Mouse (Mus musculus) gastrocnemius, postnatal 10 days (tissue): Measurements from ENCODE around the gene Bcap31. TPM values are rescaled to one million over a fixed set of nuclear protein-coding genes. Genes with fewer than 3 reads are reported as not detected.

Source experiments
- DNase-seq: peaks from one replicate; pipeline ENCODE4 v3.0.0; 2021; ENCODE audit warnings: mixed read lengths
- total RNA-seq, 2 experiments: library from RNA; stranded (reverse); gene quantifications; 2 replicates each; pipeline ENCODE4 v1.2.3; 2021

Bcap31 gene
- total RNA-seq, 2 experiments from 2014 or later, result 75.2 to 80.4 TPM

DNA sequence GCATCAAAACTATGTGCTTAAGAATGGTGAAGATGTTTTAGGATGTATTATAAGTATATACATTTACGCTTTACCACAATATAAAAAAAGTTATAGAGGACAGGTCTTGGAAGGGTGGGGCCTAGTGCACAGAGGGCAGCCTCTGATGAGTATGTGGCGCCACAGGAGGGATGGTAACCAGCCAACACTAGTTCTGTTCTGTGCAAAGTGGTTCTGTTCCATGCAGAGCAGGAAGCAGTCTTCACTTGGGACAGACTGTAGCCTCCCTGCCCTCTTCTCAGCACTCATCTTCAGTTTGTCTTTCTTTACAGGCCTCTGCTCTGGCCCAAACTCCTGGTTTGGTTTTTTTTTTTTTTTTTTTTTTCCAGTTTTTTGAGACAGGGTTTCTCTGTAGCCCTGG lies 31.8 kb downstream of the Bcap31 start:
- DNase-seq, result no peak

DNA sequence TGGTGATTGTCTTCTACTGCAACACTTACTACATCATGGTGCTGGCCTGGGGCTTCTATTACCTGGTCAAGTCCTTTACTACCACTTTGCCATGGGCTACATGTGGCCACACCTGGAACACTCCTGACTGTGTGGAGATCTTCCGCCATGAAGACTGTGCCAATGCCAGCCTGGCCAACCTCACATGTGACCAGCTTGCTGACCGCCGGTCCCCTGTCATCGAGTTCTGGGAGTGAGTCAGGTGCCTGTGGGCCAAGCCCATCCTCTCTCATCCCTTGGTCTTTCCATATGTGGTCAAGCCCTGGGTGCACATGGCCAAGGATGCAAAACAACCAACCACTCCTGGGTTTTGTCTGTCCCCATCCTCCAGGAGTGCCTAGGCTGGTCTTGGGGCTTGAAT lies 39.3 kb downstream of the Bcap31 start:
- no peak for DNase-seq

DNA sequence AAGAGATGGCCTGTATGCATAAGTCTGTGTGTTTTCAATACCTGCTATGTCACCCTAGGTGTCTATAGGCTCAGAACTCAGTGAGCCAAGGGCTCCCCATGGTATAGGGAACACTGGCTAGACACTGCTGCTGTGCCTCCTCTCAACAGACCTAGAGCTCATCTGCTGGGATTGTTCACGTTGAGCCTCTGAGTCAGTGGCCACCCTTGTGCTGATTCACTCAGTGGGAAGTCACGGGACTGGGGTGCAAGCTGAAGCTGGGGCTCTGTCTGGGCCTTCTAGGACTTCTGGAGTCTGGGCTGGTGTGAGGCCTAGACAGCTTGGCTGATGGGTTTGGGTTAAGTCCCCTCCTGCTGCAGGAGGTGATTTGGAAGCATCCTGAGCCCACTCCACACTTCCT lies 40.7 kb downstream of the Bcap31 start:
- no peak for DNase-seq

DNA sequence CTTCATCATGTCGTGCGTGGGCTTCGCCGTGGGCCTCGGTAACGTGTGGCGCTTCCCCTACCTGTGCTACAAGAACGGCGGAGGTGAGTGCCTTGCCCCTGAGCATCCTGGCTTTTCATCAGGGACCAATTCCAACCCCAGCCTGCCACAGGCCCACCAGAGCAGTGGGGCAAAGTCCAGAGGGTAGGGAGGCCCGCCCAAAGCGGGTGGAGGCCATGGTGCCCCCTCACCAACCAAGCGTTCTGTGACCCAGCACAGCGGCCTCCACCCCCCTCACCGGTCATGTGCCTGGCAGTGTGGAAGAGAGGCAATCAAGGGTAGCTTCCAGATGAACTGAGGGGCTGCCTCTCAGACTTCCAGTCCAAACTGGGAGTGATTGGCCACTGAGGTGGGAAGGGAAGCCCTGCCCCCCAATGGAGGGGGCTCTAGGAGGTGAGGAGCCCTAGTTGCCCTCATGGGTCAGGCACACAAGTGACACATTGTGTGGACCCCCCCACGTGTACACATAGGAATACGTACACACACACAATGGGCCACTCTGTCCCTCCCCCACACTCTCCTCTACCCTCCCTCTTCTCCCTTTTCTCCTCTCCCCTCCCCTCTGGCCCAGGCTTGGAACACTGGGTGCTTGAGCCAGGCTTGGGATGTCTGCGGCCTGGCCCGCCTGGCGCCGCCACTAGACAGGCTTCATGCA lies 41.9 kb downstream of the Bcap31 start:
- peak; percentile 28 for DNase-seq

DNA sequence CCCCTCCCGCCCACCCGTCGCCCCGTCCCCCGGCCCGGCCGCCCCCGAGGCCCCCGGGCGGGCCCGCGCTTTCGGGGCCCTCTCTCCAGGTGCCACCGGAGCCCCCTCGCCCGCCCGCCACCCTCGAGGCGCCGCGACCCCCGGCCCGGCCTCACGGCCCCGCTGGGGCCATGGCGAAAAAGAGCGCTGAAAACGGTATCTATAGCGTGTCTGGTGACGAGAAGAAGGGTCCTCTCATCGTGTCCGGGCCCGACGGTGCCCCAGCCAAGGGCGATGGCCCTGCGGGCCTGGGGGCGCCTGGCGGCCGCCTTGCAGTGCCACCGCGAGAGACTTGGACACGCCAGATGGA lies 42.4 kb downstream of the Bcap31 start:
- DNase-seq, result no peak

DNA sequence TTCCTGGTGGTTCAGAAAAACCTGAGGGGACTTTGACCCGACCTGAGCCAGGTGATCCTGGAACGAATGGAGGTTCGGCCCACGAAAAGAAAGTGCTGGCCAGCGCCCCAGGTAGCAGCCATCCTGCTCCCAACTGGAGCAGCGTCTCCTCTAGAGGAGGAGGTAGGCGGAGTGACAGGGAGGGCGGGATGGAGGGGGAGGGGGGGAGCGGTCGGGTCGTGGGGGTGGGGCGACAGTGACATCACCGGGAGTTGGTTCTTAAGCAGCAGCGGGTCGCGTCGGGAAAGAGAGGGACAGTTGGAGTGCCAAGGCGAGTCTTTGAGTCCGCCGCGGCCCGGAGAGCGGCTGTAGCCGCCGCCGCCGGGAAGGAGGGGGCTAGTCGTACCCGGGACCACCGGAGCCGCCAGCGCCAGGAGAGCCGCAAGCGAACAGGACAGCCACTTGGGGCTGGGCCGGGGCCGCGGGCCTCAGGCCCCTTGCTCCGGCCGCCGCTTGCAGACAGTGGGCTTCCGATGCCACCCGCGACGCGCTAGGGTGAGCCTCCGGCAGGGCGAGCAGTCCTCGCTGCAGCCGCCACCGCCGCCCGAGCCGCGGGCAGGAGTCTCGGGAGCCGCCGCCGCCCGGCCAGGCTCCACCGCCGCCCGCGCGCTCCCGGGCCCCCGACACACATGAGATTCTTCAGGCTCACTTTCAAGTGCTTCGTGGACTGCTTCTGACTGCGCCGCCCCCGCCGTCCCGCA lies 42.9 kb downstream of the Bcap31 start, which contains the start of gene Slc6a8:
Gene Slc6a8 (plus strand): TSS at position 272 of the 740 bp plus-strand sequence.
- DNase-seq, result peak; percentile 73

DNA sequence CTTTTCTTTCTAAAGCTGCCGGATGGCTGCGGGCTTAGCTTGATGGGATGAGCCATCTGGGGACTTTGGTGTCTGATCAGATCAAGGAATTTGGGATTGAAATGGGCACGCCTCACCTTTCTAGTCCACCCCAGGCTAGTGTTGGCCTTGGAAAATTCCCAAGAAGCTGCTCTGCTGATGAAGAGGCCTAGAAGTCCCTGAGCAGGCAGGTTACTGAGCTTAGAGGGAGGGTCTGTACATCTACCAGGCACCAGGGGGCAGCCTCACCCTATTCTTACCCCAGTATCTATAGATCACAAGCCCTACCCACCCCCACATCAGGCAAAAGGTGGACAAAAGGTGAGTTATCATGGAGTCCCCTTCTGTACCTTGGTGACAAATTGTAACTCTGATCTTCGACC lies 43.9 kb downstream of the Bcap31 start:
- DNase-seq, result peak; percentile 26

DNA sequence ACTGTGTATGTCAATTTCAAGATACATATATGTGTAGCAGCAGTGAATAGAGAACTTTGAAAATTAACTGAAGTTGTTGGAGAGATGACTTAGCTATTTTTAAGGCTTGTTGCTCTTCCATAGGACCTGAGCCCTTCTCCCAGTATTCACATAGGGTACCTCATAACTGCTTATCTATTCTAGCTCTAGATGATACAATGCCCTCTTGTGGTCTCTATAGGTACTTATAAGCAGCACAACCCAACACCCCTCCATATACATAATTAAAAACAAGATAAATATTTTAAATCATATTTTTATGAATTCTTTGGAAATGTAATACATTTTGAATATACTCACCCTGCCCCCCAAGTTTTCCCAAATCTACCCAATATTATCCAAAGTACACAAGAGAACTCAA lies 52.8 kb downstream of the Bcap31 start:
- no peak for DNase-seq

DNA sequence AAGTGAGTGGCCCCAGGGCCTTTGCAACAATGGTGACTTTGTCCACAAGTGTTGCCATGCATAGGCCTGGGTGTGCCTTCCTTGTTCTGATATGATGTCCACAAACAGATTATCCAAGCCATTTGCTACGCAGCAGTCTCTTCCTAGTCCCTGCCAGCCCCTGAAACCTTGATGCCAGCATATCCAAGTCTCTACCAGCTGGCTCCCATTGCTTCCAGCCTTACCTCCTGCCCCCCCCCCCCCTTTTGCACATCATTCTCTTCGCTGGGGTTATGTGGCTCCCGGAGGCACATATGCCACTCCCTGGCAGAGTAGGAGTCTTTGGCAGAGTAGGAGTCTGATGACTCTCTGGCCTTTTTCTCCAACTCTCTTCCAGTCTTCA lies 55.7 kb downstream of the Bcap31 start:
- DNase-seq, result no peak

DNA sequence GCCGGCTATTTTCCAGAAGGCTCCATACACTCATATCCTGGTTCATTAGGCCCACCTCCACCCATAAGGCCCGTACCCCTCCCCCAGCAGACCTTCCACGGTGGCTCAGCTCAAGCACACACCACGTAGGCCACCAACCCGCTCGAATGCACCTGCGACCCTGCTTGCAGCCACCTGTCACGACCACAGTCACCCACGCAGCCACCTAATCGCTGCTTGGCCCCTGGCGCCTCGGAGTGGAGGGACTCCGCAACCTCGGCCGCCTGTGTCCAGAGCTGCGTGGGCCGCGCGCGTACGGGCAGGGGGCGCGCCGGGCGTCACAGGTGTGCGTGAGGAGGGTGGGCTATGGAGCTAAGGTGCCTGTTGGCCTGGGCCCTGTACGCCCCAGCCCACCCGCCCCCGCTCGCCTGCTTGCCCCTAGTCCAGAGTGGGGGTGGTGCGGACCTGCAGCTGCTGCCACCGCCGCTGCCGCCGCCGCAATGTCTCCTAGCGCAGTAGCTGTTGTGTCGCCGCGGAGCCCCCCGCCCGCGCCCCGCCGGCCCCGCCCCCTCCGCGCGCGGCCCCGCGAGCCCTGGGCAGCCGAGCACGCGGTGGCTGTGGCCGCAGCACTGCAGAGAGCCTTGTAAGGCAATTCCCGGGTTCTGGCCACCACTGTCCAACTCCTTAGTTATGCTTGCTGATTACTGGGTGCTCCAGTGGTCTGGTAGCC lies 56.2 kb downstream of the Bcap31 start, which contains the start of gene Pnck:
Gene Pnck (minus strand): TSS at position 543 of the 709 bp plus-strand sequence.
- DNase-seq, result no peak

DNA sequence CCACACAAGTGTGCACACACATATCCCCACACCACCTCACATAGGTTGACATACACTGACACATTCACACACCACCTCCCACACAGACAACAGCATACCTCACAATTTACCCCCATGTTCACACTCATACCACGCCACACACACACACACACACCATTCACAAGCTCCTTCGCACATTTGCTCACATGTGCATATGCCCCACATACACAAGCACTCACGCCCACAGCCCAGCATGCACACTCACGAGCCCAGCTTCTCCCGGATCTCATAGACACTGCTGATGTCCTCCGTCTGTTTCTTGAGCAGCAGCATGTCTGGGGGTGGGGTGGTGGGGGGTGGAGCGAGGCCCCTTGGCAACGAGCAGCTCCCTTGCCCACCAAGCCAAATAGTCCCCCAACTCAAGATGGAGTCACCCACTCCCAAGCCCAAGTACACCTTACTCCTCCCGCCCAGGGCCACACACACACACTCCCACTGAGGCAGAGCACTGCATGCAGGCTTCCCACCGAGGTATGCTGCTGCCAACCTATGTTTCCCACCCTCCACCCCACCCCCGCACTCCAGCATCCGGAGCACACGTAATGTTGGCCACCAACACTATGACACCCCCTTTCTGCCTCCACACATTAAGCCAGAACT lies 56.9 kb downstream of the Bcap31 start:
- DNase-seq, result no peak

DNA sequence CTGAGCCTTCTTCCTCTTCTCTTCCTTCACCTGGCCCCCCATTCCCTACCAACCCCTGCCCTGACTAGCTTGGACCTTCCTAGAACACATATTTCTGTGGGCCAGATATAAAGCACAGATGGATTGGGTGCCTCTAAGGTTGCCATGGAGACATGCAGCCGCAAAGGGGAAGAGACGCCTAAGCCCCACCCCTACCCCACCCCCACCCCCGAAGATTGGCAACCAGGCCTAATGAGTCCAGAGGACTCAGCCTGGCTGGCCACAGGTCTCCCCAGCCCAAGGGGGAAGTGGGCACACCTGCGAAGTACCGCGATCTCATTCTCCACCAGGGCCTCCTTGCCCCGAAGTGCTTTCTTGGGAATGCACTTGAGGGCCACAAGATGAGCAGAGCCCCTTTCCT lies 57.6 kb downstream of the Bcap31 start:
- DNase-seq, result no peak

DNA sequence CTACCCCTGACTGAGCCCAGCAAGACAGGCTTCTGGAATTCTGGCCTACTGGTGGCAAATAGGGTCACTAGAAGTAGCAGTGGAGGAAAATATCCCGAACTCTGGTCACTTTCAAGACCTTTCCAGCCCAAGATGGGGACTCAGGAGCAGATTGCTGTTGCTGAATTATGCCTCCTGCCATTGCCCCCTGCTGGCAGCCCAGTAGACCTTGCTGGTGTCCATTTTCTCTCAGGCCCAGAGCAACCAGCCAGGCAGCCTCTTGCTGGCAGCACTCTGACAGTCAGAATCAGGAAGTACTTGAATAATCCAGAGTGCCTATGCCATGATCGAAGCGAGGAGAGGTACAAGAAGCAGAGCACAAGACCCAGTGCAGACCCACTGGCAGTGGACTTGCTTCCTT lies 60.4 kb downstream of the Bcap31 start:
- no peak for DNase-seq

DNA sequence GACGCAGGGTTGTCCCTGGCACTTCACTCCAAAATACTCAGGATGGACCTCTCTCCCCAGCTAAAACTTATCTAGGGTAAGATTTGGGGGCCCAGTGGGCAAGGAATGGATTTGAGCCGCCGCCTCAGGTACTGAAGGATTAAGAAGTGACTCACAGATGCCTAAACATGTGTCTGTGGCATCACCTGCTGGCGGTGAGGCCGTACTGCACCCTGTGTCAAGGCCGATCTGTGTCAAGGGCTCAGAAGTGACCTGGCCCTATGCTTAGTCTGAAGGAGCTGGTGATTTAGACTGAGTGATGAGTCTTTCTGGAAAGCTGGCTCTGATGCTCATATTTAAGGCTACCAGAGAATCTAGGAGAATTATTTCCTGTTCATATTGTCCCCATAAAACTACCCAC lies 61.8 kb downstream of the Bcap31 start:
- DNase-seq, result peak; percentile 63

DNA sequence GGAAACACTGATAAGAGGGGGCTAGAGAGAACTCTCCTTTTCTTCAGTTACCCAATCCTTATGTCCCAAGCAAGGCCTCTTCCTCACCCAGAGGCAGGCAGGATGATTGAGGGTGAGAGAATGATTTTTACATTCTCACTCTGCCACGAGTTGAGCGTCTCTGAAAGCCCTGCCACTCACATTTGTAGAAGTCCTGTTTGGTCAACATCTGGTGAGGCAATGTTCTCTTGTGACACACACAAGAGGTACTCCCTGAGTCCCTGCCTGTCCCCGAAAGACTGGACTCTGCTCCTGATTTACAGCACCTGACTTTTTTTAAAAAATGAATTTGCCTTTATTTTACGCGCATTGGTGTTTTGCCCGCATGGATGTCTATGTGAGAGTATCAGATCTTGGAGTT lies 62.6 kb downstream of the Bcap31 start:
- DNase-seq, result no peak

DNA sequence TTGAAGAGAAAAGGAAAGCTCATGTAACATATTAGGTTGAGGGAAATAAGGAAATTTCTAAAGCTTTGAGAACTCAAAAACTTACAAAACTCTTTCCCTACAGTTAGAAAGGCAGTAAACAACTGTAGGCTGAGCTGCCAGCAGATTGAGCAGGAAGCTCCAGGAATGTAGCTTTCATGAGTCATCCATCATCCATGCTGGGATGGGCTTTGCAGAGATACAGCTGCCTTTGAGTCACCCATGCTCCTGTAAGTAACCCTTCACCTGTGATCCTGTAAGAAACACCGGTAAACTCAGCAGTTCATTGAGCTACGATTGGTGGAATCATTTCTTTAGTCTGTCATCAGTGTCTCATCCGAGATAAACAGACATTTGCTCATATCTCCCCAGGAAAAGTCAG lies 65.1 kb downstream of the Bcap31 start:
- no peak for DNase-seq

DNA sequence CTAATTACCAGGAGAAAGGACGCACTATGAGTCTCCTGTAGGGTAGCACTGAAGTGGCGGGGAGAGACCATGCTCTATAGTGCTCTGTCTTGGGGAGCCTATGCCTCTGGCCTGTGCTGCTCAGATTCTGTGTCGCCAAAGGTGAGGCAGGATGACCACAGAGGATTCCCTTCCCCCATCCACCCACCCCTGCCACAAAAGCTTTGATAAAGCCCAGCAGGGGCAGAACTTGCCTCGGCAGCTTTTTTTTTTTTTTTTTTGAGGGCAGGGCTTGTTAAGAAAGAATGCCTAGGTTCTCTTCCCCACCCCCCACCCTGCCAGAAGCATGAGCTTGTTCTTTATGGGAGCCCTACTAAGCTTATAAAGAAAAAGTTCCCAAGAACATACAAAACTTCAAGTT lies 70.9 kb downstream of the Bcap31 start:
- no peak for DNase-seq

DNA sequence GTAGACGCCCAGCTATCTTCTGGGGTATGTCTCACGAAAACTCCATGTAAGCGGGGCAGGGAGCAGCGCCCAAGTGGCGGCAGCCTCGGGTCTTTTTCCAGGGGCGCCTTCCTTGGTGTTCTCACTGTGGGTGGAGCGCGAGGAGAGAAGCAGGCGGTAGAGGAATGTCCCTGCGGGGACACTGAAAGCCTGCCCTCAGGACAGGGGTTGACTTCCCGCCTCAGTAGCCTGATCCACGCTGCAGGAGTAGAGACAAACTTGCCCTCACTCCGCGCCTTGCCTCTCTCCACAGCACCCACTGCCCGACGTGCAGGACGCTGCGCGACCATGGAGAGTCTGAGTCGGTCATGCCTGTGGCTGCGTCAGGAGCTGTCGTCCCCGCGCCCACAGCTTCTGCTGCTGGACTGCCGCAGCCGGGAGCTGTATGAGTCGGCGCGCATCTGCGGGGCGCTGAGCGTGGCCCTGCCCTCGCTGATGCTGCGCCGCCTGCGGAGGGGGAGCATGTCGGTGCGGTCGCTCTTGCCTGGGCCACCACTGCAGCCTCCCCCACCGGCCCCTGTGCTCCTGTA lies 76.0 kb downstream of the Bcap31 start:
- DNase-seq, result no peak

DNA sequence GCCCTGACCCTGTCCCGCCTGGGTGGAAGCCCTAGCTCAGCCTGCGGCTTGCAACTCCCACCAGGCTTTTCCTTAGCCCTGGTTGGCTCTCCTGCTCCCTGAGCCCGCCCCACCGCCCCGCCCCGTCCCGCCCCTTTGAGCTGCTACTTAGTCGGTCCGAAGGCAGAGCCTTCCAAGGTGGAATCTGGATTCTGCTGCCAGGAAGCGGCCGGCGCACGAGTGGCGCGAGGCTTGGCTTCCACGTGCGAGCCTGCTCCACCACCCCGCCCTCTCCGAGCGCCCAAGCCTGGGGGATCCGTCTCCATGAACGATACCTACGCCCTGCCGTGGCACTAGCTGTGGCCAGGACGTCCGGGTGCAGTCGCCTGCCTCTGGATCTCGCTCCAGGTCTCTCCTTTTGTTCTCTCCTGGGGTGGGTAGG lies 76.7 kb downstream of the Bcap31 start, which contains the start of gene Dusp9:
Gene Dusp9 (plus strand): TSS at position 165 of the 421 bp plus-strand sequence.
- no peak for DNase-seq

DNA sequence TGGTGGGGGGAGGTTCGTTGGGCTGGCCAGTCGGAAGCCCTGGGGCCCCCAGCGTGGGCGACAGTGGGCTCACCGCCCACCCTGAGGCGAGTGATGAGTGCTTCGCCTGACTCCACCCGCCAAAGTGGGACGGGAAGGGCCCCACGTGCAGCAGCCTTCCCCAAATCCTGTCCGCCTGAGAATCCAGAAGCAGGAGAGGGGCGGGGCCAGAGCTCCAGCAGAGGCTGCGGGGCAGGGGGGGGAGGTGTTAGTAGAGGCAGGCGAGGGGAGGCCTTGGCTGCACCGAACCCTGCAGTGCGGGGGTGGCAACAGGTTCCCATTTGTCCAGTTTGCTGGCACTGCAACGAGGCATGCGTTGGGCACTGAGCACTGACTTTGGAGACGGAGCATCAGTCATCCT lies 78.6 kb downstream of the Bcap31 start:
- no peak for DNase-seq
